Mouse (Mus musculus) adrenal gland, postnatal 10 days (tissue): ENCODE results near the gene Cartpt. TPM values are rescaled to one million over a fixed set of nuclear protein-coding genes. Genes with fewer than 3 reads are reported as not detected.
"Not testable (repeated sequence)": the region's sequence is repeated elsewhere in the genome, so short reads cannot be mapped to it uniquely, and the experiment has no call there.

Experiments
- DNase-seq: peaks from one replicate; pipeline ENCODE4 v3.0.0; 2021; ENCODE audit warnings: mixed read lengths
- long read RNA-seq, 2 experiments: library from polyadenylated mRNA; stranded (forward); transcript quantifications; one replicate each; pipeline ENCODE4 v2.0.0; 2021
- total RNA-seq, 2 experiments: library from RNA; stranded (reverse); gene quantifications; 2 replicates each; pipeline ENCODE4 v1.2.3; 2021

The Cartpt gene
- 10 to 100 TPM in 1 of 2 experiments, 1 to 10 TPM in 1; 8.1 to 11.7 TPM for total RNA-seq
- long read RNA-seq, experiment 1, transcript Cartpt-201 (3 exons, 827 nt), result minor isoform, 5 of 19 reads
- long read RNA-seq, experiment 1, transcript Cartpt-202 (3 exons, 1,238 nt), result major isoform, 13 of 19 reads
- long read RNA-seq, experiment 1, partial matches to known transcripts, result 1 of 19 reads
- long read RNA-seq, experiment 1, other reads (novel, unspliced or antisense), result 0 of 19 reads
- long read RNA-seq, experiment 2, transcript Cartpt-201 (3 exons, 827 nt), result minor isoform, 5 of 13 reads
- long read RNA-seq, experiment 2, transcript Cartpt-202 (3 exons, 1,238 nt), result major isoform, 6 of 13 reads
- long read RNA-seq, experiment 2, partial matches to known transcripts, result 1 of 13 reads
- long read RNA-seq, experiment 2, other reads (novel, unspliced or antisense), result 1 of 13 reads

DNA sequence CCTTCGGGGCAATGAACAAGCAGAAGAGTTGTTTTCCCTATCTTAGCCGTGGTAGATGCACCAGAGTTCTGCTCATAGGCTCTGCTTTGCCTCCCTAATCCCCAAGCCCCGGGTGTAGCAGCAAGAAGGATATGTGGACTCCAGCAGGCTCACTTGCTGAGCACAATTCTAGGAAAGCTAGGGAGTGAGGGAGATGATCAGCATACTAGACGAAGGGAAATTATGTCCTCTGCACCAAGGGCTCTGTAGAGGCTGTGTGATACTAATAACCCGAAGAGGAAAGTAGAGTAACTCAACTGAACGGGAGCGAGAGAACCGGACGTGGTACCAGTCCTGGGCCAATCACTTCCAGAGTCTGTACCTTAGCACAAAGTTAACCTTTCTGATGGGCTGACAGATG is at the start of gene Cartpt:
Gene Cartpt, minus strand, starts transcription at position 127 of the 400 bp plus-strand sequence.
- DNase-seq, result no peak

- peak; percentile 28 for DNase-seq
Measured at GRCm38 (mm10) chr13:99947417-99947816, 46.5 kb upstream of the Cartpt start.

GRCm38 (mm10) chr13:99943525-99943924 is 42.6 kb upstream of the Cartpt start:
- DNase-seq, result no peak

DNA sequence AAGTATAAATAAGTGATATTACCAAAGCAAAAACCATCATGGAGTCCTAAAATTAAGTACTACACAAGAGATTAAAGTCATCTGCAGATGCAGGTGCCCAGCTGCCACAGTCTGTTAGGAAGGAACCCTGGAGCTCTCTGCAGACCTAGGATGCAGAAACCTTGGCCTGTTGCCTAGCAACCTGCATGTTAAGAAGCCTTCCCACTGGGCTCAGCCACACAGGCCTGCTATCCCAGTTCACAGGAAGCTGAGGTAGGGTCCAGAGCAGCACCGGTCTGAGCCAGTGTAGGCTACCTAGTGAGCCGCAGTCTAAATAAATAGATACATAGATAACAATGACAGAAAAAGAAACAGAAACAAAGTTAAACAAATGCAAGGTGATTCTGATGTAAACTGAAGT is 39.7 kb upstream of the Cartpt start:
- no peak for DNase-seq

GRCm38 (mm10) chr13:99939320-99939671 is 38.4 kb upstream of the Cartpt start:
- no peak for DNase-seq

GRCm38 (mm10) chr13:99938606-99939319 is 37.9 kb upstream of the Cartpt start:
- DNase-seq, result no peak

GRCm38 (mm10) chr13:99937741-99938140 is 36.9 kb upstream of the Cartpt start:
- DNase-seq, result no peak

DNA sequence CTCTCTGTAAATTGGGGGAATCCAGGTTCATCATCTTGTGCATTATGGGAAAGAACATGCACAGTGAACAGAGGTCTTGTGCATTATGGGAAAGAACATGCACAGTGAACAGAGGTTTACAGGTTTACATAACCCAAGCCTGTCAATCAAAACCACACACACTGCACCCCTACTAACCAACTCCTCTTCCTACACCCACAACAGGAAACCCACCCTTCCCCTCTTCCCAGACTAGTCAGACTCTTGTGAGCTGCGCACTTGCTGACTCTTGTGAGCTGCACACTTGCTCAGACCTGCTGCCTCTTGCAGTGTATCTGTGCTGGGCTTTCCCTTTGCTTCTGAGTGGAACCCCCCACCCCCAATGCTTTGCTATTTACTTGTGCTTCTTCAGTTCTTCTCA is 31.5 kb upstream of the Cartpt start:
- DNase-seq, result no peak

DNA sequence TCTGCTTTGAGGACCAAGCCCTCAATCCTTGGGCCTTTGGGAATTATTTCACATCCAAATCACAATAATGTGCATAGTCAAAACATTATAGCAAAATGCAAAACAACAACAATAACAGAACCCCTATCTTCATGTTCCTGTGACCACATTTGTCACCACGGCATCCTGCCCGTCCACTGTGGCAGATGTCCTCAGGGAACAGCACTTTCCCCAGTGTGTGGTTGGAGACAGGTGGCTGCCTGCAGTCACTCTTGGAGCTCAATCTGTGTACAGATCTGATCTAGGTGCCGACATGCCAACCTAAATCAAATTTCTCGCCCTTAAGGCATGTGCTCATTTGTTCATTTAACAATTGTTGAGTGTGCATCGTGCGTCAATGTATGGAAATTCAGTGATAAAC is 30.6 kb upstream of the Cartpt start:
- DNase-seq, result no peak

- DNase-seq, result no peak
Measured at GRCm38 (mm10) chr13:99926249-99926648, 25.4 kb upstream of the Cartpt start.

DNA sequence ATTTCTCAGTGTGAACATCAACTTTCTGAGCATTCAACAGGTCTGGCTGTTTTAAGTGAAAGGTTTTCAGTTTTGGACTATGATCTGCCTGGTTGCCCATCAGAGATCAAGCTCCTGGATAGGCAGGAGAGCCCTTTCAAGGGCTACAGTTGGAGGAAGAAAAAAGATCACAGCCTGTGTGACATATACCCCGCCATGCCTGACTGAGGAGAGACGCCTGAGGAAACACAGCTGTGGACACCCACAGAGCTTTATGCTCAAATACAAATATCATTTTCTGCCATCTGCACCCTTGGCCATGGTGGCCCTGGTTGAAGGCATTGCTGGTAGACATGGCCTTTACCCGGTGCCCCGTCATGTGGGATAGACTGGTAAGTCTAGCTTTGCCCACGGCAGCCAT is 14.7 kb upstream of the Cartpt start:
- no peak for DNase-seq

GRCm38 (mm10) chr13:99900557-99900892 is 366 bp downstream of the Cartpt start:
- peak; percentile 82 for DNase-seq

GRCm38 (mm10) chr13:99899670-99900556 is 978 bp downstream of the Cartpt start:
- DNase-seq, result no peak

- no peak for DNase-seq
Measured at GRCm38 (mm10) chr13:99898816-99899215, 2.1 kb downstream of the Cartpt start.

DNA sequence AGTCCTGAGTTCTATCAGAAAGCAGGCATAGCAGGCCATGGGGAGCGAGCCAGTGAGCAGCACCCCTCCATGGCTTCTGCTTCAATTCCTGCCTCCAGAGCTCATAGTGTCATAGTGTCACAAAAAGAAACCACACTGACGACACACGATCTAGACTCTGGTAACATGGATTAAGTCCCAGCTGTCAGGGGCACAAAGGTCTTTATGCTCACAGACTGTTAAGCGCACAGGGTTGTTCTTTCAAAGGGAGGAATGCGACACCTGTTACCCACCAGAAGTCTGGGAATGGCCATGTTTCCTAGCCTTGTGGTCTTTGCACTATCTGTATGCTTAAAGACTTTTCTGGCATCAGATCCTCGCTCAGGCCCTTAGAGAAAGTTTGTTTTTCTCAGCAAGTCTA is 15.3 kb downstream of the Cartpt start:
- DNase-seq, result no peak

GRCm38 (mm10) chr13:99881774-99882173 is 19.1 kb downstream of the Cartpt start:
- DNase-seq, result not testable (repeated sequence)

GRCm38 (mm10) chr13:99879696-99880095 is 21.2 kb downstream of the Cartpt start:
- DNase-seq, result no peak

- no peak for DNase-seq
Measured at GRCm38 (mm10) chr13:99872059-99872458, 28.8 kb downstream of the Cartpt start.

GRCm38 (mm10) chr13:99868438-99868837 is 32.5 kb downstream of the Cartpt start:
- DNase-seq, result no peak

DNA sequence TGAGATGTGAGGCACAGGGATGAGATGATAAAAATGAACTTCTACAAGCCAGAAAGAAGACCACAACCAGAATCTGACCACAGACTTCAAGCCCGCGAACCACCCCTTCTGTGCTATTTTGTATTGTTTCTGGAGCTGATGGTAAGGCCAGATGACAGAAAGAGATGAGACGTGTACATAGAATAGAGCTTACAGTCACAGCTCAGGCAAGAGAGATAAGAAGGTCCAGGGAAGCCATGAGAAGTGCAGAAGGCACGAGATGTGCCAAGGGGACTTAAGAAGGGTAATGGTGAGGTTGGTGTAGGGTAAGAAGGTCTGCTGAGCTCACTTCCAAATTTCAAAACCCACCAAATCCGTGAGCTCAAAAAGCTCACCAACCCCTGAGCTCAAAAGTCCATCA is 36.6 kb downstream of the Cartpt start:
- DNase-seq, result no peak

GRCm38 (mm10) chr13:99860670-99861069 is 40.2 kb downstream of the Cartpt start:
- DNase-seq, result no peak

DNA sequence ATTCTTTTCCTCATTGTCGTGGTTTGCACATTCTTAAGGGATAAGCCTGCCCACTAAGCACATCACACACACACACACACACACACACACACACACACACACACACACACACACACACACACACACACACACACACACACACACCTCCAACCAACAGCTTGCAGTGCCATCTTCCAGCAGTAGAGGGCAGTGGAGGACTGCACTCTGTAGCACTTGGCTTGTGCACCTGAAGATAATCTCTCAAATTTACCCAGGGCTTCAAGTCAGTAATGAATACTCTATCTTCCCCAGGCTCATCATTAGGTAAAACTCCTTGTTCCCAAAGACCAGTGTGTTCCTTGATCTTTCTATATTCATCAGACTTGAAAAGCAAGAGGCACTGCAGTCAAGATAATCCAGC is 41.8 kb downstream of the Cartpt start:
- peak; percentile 61 for DNase-seq

DNA sequence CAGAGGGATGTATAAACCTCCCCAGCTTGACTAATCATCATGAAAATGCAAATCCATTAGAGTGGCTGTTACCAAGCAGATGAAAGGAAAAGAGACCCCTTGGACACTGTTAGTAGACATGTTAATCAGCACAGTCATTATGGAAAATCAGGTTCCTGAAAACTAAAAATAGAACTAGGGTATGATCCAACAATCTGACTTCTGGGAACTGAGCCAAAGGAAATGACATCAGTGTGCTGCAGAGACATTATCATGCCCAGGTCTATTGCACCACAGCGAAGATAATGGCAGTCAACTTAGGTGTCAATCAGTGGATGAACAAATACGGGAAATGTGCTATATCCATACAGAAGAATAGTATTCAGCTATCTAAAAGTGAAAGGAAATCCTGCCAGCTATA is 43.0 kb downstream of the Cartpt start:
- peak; percentile 9 for DNase-seq
